Mouse (Mus musculus) heart, embryonic 16.5 days (tissue): ENCODE measurements around the gene Tfcp2. TPM values are rescaled to one million over a fixed set of nuclear protein-coding genes. Genes with fewer than 3 reads are reported as not detected.

Source experiments
- ATAC-seq: fragments of 200-750 bp; cut with Nextera tagmentation; replicated peaks from 2 replicates; pipeline ENCODE4 v1.8.0; 2017; ENCODE audit warnings: moderate number of reproducible peaks; ENCODE audit not compliant: insufficient read depth, low FRiP score; ENCODE audit errors: extremely low read depth
- H3K27ac ChIP-seq: fragments of 300-500 bp; sonication (generic); 2 replicates; pipeline ENCODE4 v1.5.1; 2014; ENCODE audit warnings: mild to moderate bottlenecking, low read length, control low read depth, moderate library complexity
- H3K27me3 ChIP-seq: fragments of 300-500 bp; sonication (generic); 2 replicates; pipeline ENCODE4 v1.6.1; 2014; ENCODE audit warnings: low read length, mixed read lengths; ENCODE audit not compliant: control insufficient read depth, insufficient read depth
- H3K36me3 ChIP-seq: fragments of 300-500 bp; sonication (generic); 2 replicates; pipeline ENCODE4 v1.6.1; 2014; ENCODE audit not compliant: control insufficient read depth, insufficient read depth
- H3K4me1 ChIP-seq: fragments of 300-500 bp; sonication (generic); 2 replicates; pipeline ENCODE4 v1.6.1; 2014; ENCODE audit warnings: low read length, mixed read lengths; ENCODE audit not compliant: control insufficient read depth, insufficient read depth
- H3K4me2 ChIP-seq: fragments of 300-500 bp; sonication (generic); 2 replicates; pipeline ENCODE4 v1.6.1; 2014; ENCODE audit warnings: low read depth, mild to moderate bottlenecking, control low read depth, low read length
- H3K4me3 ChIP-seq: fragments of 300-500 bp; sonication (generic); 2 replicates; pipeline ENCODE4 v1.5.1; 2014; ENCODE audit warnings: mild to moderate bottlenecking, control low read depth, low read length
- H3K9ac ChIP-seq: fragments of 300-500 bp; sonication (generic); 2 replicates; pipeline ENCODE4 v1.6.1; 2014; ENCODE audit warnings: low read length, control low read depth
- H3K9me3 ChIP-seq: fragments of 300-500 bp; sonication (generic); replicated peaks from 2 replicates; pipeline ENCODE4 v1.6.1; 2016; ENCODE audit warnings: low read length; ENCODE audit not compliant: control insufficient read depth
- WGBS: fragments of 180-500 bp; shearing (Covaris S2); extraction: QIAGEN DNeasy Blood & Tissue Kit; methylation state at CpG from one replicate; pipeline ENCODE4 v1.1.7; 2014; 5-methylcytosine and 5-hydroxymethylcytosine counted together
- polyA plus RNA-seq: library from polyadenylated mRNA; unstranded; fragments of >200 nt; fragmentation: Nextera tagmentation; extraction: Ambion mirVana; gene quantifications from 2 replicates; pipeline ENCODE4 v1.2.1, GENCODE M21; 2015

The Tfcp2 gene
- polyA plus RNA-seq, 1 experiment from 2014 or later = 16.0 TPM

- H3K36me3 ChIP-seq = peaks cover 11% of the 10 kb centered on the region
- ATAC-seq = no peak
- H3K27me3 ChIP-seq = no peaks in the 10 kb centered on the region
- H3K9ac ChIP-seq = no peak overlapping the region
- H3K4me1 ChIP-seq = no peaks in the 10 kb centered on the region
- no peaks in the 10 kb centered on the region for H3K9me3 ChIP-seq
- WGBS = 78% methylated on average over 6 of the region's 6 CpGs
- H3K27ac ChIP-seq = no peak overlapping the region
- H3K4me2 ChIP-seq = no peak overlapping the region
- no peak overlapping the region for H3K4me3 ChIP-seq
Observed at GRCm38 (mm10) chr15:100588297-100588696, 36.5 kb upstream of the Tfcp2 start.

GRCm38 (mm10) chr15:100587166-100587565, 35.4 kb upstream of the Tfcp2 start:
- 82% methylated on average over 4 of the region's 4 CpGs for WGBS
- H3K36me3 ChIP-seq = peaks cover 11% of the 10 kb centered on the region
- no peak overlapping the region for H3K4me2 ChIP-seq
- ATAC-seq = no peak
- no peaks in the 10 kb centered on the region for H3K9me3 ChIP-seq
- H3K4me3 ChIP-seq = no peak overlapping the region
- H3K27ac ChIP-seq = no peak overlapping the region
- H3K4me1 ChIP-seq = no peaks in the 10 kb centered on the region
- no peak overlapping the region for H3K9ac ChIP-seq
- no peaks in the 10 kb centered on the region for H3K27me3 ChIP-seq

- no peak overlapping the region for H3K27ac ChIP-seq
- no peak overlapping the region for H3K9ac ChIP-seq
- H3K9me3 ChIP-seq = no peaks in the 10 kb centered on the region
- no peaks in the 10 kb centered on the region for H3K4me1 ChIP-seq
- no peak overlapping the region for H3K4me2 ChIP-seq
- no peak for ATAC-seq
- peaks cover 11% of the 10 kb centered on the region for H3K36me3 ChIP-seq
- H3K4me3 ChIP-seq = no peak overlapping the region
- H3K27me3 ChIP-seq = no peaks in the 10 kb centered on the region
- 87% methylated on average over 16 of the region's 16 CpGs for WGBS
Observed at GRCm38 (mm10) chr15:100585931-100586330, 34.1 kb upstream of the Tfcp2 start.

- no peaks in the 10 kb centered on the region for H3K9me3 ChIP-seq
- no peaks in the 10 kb centered on the region for H3K27me3 ChIP-seq
- ATAC-seq = no peak
- H3K4me2 ChIP-seq = no peak overlapping the region
- no peaks in the 10 kb centered on the region for H3K4me1 ChIP-seq
- H3K9ac ChIP-seq = no peak overlapping the region
- H3K27ac ChIP-seq = no peak overlapping the region
- 86% methylated on average over 10 of the region's 10 CpGs for WGBS
- H3K4me3 ChIP-seq = no peak overlapping the region
- H3K36me3 ChIP-seq = no peaks in the 10 kb centered on the region
Observed at GRCm38 (mm10) chr15:100580108-100580507, 28.3 kb upstream of the Tfcp2 start.

DNA sequence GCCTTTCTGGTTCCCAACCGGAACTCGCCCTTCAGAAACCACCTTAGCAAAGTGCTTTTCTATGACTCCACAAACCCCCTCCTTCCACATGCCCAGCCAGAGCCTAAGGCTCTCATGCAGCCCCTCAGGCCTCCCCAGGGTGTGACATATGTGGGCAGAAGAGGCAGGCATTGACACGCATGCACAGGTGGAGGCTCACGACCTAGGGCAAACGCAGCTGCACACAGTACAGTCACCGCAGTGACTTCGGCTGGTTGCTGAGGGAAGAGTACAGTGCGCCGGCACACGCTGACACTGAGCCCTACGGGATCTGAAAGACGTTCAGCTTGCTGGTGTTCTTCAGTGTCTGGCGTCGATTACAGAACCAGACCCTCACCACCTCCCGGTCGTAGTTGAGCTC, 26.2 kb upstream of the Tfcp2 start:
- no peak overlapping the region for H3K4me2 ChIP-seq
- H3K27me3 ChIP-seq = no peaks in the 10 kb centered on the region
- ATAC-seq = no peak
- peaks cover 9% of the 10 kb centered on the region for H3K4me1 ChIP-seq
- WGBS = 80% methylated on average over 16 of the region's 16 CpGs
- no peak overlapping the region for H3K9ac ChIP-seq
- H3K9me3 ChIP-seq = no peaks in the 10 kb centered on the region
- H3K36me3 ChIP-seq = no peaks in the 10 kb centered on the region
- no peak overlapping the region for H3K4me3 ChIP-seq
- no peak overlapping the region for H3K27ac ChIP-seq

GRCm38 (mm10) chr15:100576810-100577209, 25.0 kb upstream of the Tfcp2 start:
- ATAC-seq = no peak
- Histone ChIP-seq H3K4me2 (no peak overlapping the region), H3K27ac (no peak overlapping the region), H3K4me3 (no peak overlapping the region), H3K36me3 (no peaks in the 10 kb centered on the region), H3K9ac (no peak overlapping the region), H3K9me3 (no peaks in the 10 kb centered on the region), H3K27me3 (no peaks in the 10 kb centered on the region), H3K4me1 (peaks cover 9% of the 10 kb centered on the region)
- whole genome bisulfite sequencing = 77% methylated on average over 6 of the region's 6 CpGs

GRCm38 (mm10) chr15:100576392-100576791, 24.6 kb upstream of the Tfcp2 start:
- H3K9ac ChIP-seq = no peak overlapping the region
- peaks cover 9% of the 10 kb centered on the region for H3K4me1 ChIP-seq
- no peak overlapping the region for H3K4me2 ChIP-seq
- 80% methylated on average over 6 of the region's 6 CpGs for WGBS
- no peak overlapping the region for H3K27ac ChIP-seq
- H3K36me3 ChIP-seq = no peaks in the 10 kb centered on the region
- H3K27me3 ChIP-seq = no peaks in the 10 kb centered on the region
- no peak overlapping the region for H3K4me3 ChIP-seq
- no peak for ATAC-seq
- H3K9me3 ChIP-seq = no peaks in the 10 kb centered on the region

GRCm38 (mm10) chr15:100575366-100575765, 23.6 kb upstream of the Tfcp2 start:
- H3K27me3 ChIP-seq = no peaks in the 10 kb centered on the region
- no peak for ATAC-seq
- no peaks in the 10 kb centered on the region for H3K9me3 ChIP-seq
- 79% methylated on average over 12 of the region's 12 CpGs for whole genome bisulfite sequencing
- no peaks in the 10 kb centered on the region for H3K36me3 ChIP-seq
- no peak overlapping the region for H3K27ac ChIP-seq
- H3K4me3 ChIP-seq = no peak overlapping the region
- H3K4me2 ChIP-seq = no peak overlapping the region
- no peak overlapping the region for H3K9ac ChIP-seq
- peaks cover 9% of the 10 kb centered on the region for H3K4me1 ChIP-seq

DNA sequence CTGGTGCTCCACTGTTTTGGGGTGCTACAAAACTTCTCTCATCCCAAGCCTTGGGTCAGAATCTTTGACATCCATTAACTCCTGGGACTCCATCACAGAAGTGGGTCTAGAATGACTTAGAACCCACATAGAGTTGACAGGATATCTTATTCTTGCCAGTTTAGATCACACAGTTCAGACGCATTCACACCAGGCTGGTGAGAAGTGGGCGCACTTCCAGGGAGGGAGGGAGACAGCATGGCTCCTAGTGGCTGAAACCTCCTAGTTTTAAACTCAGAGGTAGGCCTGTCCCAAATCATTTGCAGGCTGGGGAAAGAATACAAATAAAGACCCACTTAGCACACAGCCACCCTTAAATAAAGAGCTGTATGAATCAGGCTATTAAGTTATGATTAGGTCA, 22.6 kb upstream of the Tfcp2 start:
- 66% methylated on average over 2 of the region's 2 CpGs for WGBS
- H3K27me3 ChIP-seq = no peaks in the 10 kb centered on the region
- ATAC-seq = no peak
- no peaks in the 10 kb centered on the region for H3K9me3 ChIP-seq
- H3K4me3 ChIP-seq = no peak overlapping the region
- H3K9ac ChIP-seq = no peak overlapping the region
- no peaks in the 10 kb centered on the region for H3K36me3 ChIP-seq
- H3K27ac ChIP-seq = 0 out of 2 replicates have a peak overlapping the region, but pooled peaks have one; percentile 19
- H3K4me2 ChIP-seq = no peak overlapping the region
- H3K4me1 ChIP-seq = peaks cover 9% of the 10 kb centered on the region

DNA sequence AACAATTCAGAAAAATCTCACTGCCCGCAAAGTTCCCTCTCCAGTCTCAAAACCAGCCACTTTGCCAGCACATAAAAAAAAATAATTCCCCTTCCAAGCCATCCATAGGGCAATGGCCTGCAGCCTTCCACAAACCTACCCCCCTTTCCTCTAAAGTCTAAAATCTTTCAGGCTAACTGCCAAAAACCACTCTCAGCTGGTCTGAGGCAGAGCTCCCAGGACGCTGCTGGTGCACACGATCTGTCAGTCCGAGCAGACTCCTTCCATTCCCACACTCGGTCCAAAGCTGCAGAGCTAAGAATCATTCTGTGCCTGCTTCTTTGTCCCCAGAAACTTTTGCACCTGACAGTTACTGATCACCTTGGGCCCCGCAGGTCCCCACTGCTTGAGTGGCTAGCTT, 22.1 kb upstream of the Tfcp2 start:
- H3K9ac ChIP-seq = no peak overlapping the region
- WGBS = 20% methylated on average over 6 of the region's 6 CpGs
- H3K4me2 ChIP-seq = no peak overlapping the region
- no peak overlapping the region for H3K4me3 ChIP-seq
- H3K27me3 ChIP-seq = no peaks in the 10 kb centered on the region
- H3K4me1 ChIP-seq = peaks cover 9% of the 10 kb centered on the region
- H3K27ac ChIP-seq = peak overlapping the region; percentile 19; the same call in 1 of the 2 replicates
- no peaks in the 10 kb centered on the region for H3K36me3 ChIP-seq
- no peaks in the 10 kb centered on the region for H3K9me3 ChIP-seq
- ATAC-seq = peak; percentile 76; the same call in 1 of the 2 replicates
